Mouse (Mus musculus): Measurements from ENCODE around the gene Zfand3. TPM values are rescaled to one million over a fixed set of nuclear protein-coding genes. Genes with fewer than 3 reads are reported as not detected.

Gene Zfand3
- polyA plus RNA-seq, 1 experiment from 2014 or later = 50.6 TPM

- no peaks in the 10 kb centered on the region; the same call in 1 of the 2 replicates for H3K4me1 ChIP-seq (ENCODE audit: control insufficient read depth, insufficient read depth, low read length)
- H3K27ac ChIP-seq (replicated peaks; ENCODE audit: low read depth, low read length) = no peak overlapping the region
Measured at GRCm38 (mm10) chr17:30255928-30256560, 251.5 kb downstream of the Zfand3 start.

GRCm38 (mm10) chr17:30258480-30258879 lies 253.9 kb downstream of the Zfand3 start:
- Histone ChIP-seq H3K36me3 (replicated peaks; ENCODE audit: control insufficient read depth, insufficient read depth, low read depth, low read length) (no peaks in the 10 kb centered on the region), H3K9me3 (replicated peaks; ENCODE audit: control insufficient read depth, low read length) (no peaks in the 10 kb centered on the region), H3K27ac (replicated peaks; ENCODE audit: low read depth, low read length) (no peak overlapping the region), H3K4me3 (ENCODE audit: low read depth, low read length) (no peak overlapping the region), H3K4me2 (ENCODE audit: low read depth, low read length) (no peak overlapping the region), H3K4me1 (ENCODE audit: control insufficient read depth, insufficient read depth, low read length) (no peaks in the 10 kb centered on the region; the same call in 1 of the 2 replicates), H3K9ac (replicated peaks; ENCODE audit: low read length) (no peak overlapping the region), H3K27me3 (ENCODE audit: control insufficient read depth, insufficient read depth, low read length) (no peaks in the 10 kb centered on the region)
- 58% methylated on average over 4 of the region's 4 CpGs for WGBS
- ATAC-seq (replicated peaks; ENCODE audit: insufficient number of reproducible peaks, low FRiP score, low TSS enrichment, low read depth) = no peak
- DNase-seq (ENCODE audit: low spot score) = no peak

More at GRCm38 (mm10) chr17:30255928-30256560, 251.5 kb downstream of the Zfand3 start:
- WGBS = 71% methylated on average over 8 of the region's 8 CpGs
- Histone ChIP-seq H3K9ac (replicated peaks; ENCODE audit: low read length) (no peak overlapping the region), H3K27me3 (ENCODE audit: control insufficient read depth, insufficient read depth, low read length) (no peaks in the 10 kb centered on the region), H3K36me3 (replicated peaks; ENCODE audit: control insufficient read depth, insufficient read depth, low read depth, low read length) (no peaks in the 10 kb centered on the region), H3K4me2 (ENCODE audit: low read depth, low read length) (no peak overlapping the region), H3K4me3 (ENCODE audit: low read depth, low read length) (no peak overlapping the region), H3K9me3 (replicated peaks; ENCODE audit: control insufficient read depth, low read length) (no peaks in the 10 kb centered on the region)
- DNase-seq (ENCODE audit: low spot score) (no peak), ATAC-seq (replicated peaks; ENCODE audit: insufficient number of reproducible peaks, low FRiP score, low TSS enrichment, low read depth) (no peak)

DNA sequence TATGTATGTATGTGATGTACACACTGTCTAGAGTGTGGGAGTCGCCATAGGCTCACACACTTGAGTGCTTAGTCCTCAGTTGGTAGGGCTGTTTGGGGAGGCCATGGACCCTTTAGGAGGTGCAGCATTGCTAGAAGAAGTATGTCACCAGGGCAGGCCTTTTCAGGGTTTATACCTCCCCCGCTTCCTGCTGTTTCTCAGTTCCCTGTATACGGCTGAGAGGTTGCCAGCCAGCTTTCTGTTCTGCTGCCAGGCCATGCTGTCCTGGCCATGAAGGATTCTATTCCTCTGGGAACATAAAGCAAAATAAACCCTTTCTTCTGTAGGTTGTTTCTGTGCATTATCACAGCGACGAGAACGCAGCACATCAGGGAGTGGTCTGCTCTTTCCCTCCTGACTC lies 255.4 kb downstream of the Zfand3 start:
- Histone ChIP-seq H3K9me3 (replicated peaks; ENCODE audit: control insufficient read depth, low read length) (no peaks in the 10 kb centered on the region), H3K4me3 (ENCODE audit: low read depth, low read length) (no peak overlapping the region), H3K27ac (replicated peaks; ENCODE audit: low read depth, low read length) (no peak overlapping the region), H3K4me1 (ENCODE audit: control insufficient read depth, insufficient read depth, low read length) (no peaks in the 10 kb centered on the region; the same call in 1 of the 2 replicates), H3K4me2 (ENCODE audit: low read depth, low read length) (no peak overlapping the region), H3K36me3 (replicated peaks; ENCODE audit: control insufficient read depth, insufficient read depth, low read depth, low read length) (no peaks in the 10 kb centered on the region), H3K9ac (replicated peaks; ENCODE audit: low read length) (no peak overlapping the region), H3K27me3 (ENCODE audit: control insufficient read depth, insufficient read depth, low read length) (no peaks in the 10 kb centered on the region)
- 71% methylated on average over 6 of the region's 6 CpGs for whole genome bisulfite sequencing
- DNase-seq (ENCODE audit: low spot score) (no peak), ATAC-seq (replicated peaks; ENCODE audit: insufficient number of reproducible peaks, low FRiP score, low TSS enrichment, low read depth) (no peak)

Other genes starting within 250 kb of the Zfand3 start
- 1.8 and 2.1 TPM in 2 replicates for gene Mdga1, start 34.6 kb upstream of the Zfand3 start, polyA plus RNA-seq (2014; fragmentation: Nextera tagmentation; extraction: Ambion mirVana)